Mouse (Mus musculus) small intestine, adult 2 months (tissue): ENCODE measurements around the gene Nrg4.

Experiments used
- CTCF ChIP-seq: fragments of 200-500 bp; IDR thresholded peaks from 2 replicates; pipeline ENCODE4 v1.5.1; 2012; ENCODE audit warnings: low read depth, mild to moderate bottlenecking, control low read depth, inconsistent platforms, low read length, moderate library complexity, mixed read lengths; ENCODE audit not compliant: insufficient replicate concordance, insufficient read length; ENCODE audit errors: extremely low read depth
- POLR2A ChIP-seq: fragments of 200-500 bp; IDR thresholded peaks from 2 replicates; pipeline ENCODE4 v1.6.1; 2012; ENCODE audit warnings: low read depth, mild to moderate bottlenecking, control low read depth, inconsistent platforms, low read length, moderate library complexity

- no peak for TF ChIP-seq CTCF
- no peak for TF ChIP-seq POLR2A
Measured at GRCm38 (mm10) chr9:55283516-55283915, 43.1 kb downstream of the Nrg4 start.
